In the genomic region with DNA sequence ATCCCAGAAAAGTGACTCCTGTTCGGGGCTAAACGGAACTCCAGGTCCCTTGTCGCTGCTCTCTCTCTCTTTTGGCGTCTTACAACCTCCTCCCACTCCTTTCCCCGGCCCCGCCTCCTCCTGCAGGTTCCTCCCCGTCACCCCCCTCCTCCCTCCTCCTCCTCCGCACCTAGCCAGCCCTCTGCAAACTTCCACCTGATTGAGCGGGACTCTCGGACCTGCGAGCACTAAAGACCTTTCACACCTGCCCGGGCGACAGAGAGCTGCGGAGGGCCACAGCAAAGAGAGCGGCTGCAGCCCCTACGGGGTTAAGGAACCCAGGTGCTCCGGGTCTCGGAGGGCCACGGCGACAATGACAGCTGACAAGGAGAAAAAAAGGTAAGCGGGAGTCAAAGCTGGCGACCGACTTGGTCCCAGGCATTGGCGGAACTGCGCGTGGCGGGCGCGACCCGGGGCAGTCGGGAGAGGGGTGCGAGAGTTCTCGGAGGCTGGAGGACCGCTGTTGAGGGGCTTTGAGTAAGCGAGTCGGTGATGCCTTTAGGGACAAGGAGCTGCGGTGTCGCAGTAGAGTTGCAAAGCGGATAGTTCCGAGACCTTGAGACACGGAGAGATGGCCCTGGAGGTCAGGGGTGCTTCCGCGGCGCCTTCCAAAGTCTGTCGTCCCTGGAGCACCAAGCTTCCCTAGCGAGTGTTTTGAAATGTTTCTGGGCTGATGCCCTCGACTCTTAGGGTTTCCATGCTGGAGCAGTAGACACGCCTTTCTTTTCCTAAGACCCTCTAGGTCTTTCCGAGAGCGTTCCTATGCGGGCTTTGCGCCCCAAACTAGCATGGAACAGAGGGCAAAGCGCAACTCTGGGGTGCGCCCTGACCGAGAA, we compare ENCODE assay signal across 8 mouse cellular contexts. TPM values are rescaled to one million over a fixed set of nuclear protein-coding genes. Genes with fewer than 3 reads are reported as not detected.
A peak's percentile ranks its signal among the peaks of the same experiment; 100 is the strongest.
DNase-seq lines count a peak whose midpoint lies in the region; ATAC-seq and TF ChIP-seq lines count a peak whose summit lies in the region.

No protein-coding gene starts in this region.

- intact Hi-C loops in gastrocnemius, postnatal 14 days (cut with DNase I; ENCODE audit: low total_unique reads), result loop anchor here (10.0 kb wide), 1 partner anchor 51 kb away; no protein-coding TSS in a partner anchor

- H3K4me2 ChIP-seq in liver, embryonic 14.5 days (ENCODE audit: low read depth), result peak overlapping the region; percentile 57

- peak; percentile 81 for DNase-seq in adrenal gland, postnatal 10 days
- DNase-seq in gastrocnemius, postnatal 14 days, result peak; percentile 72
- peak; percentile 84 for DNase-seq in induced T-regulatory cell, adult 2 months (ENCODE audit: low read depth)
- no peak for DNase-seq in liver, embryonic 14.5 days (ENCODE audit: low read depth in 3 of 3, low spot score in 3 of 3)
- peak; percentile 8 to 12 for DNase-seq in natural killer cell, adult 2 months (ENCODE audit: low spot score in 2 of 2)
- peak; percentile 75 for DNase-seq in thymus, adult 2 months
- DNase-seq in left cerebral cortex, adult 11 months (ENCODE audit: low spot score), result no peak

- H3K4me1 ChIP-seq in E14TG2a.4 (replicated peaks; ENCODE audit: low read depth, low read length), result peaks cover 80% of the 10 kb centered on the region
- H3K4me1 ChIP-seq in liver, embryonic 14.5 days (replicated peaks; ENCODE audit: control insufficient read depth in 2 of 2, insufficient read depth in 2 of 2, low read length in 1 of 2), result peaks cover 0 to 4% of the 10 kb centered on the region in 2 experiments; a peak in 1 of 4 replicates
- H3K4me1 ChIP-seq in thymus, adult 2 months (replicated peaks; ENCODE audit: control insufficient read depth, insufficient read depth, low read length), result peaks cover 20% of the 10 kb centered on the region

- ATAC-seq in liver, embryonic 14.5 days (ENCODE audit: insufficient read depth), result peak; percentile 45; the same call in 1 of the 2 replicates

- H3K27me3 ChIP-seq in E14TG2a.4 (ENCODE audit: insufficient read depth, low read length), result peaks cover 27% of the 10 kb centered on the region
- H3K27me3 ChIP-seq in liver, embryonic 14.5 days (ENCODE audit: control insufficient read depth, insufficient read depth, low read length), result peaks cover 47% of the 10 kb centered on the region
- H3K27me3 ChIP-seq in thymus, adult 2 months (ENCODE audit: control insufficient read depth, insufficient read depth, low read length), result peaks cover 10% of the 10 kb centered on the region

- 0 out of 2 replicates have a peak, but pooled peaks cover 8% of the 10 kb centered on the region for H3K36me3 ChIP-seq in E14TG2a.4 (ENCODE audit: insufficient read depth, low read length)
- no peaks in the 10 kb centered on the region for H3K36me3 ChIP-seq in liver, embryonic 14.5 days (replicated peaks; ENCODE audit: control insufficient read depth, insufficient read depth, low read depth)
- no peaks in the 10 kb centered on the region for H3K36me3 ChIP-seq in thymus, adult 2 months (ENCODE audit: control insufficient read depth, insufficient read depth, low read length)

- under 1% methylated on average over 55 of the region's 55 CpGs for WGBS in liver, embryonic 14.5 days (ENCODE audit: insufficient replicate concordance)
- 2% methylated on average over 55 of the region's 55 CpGs for whole genome bisulfite sequencing in thymus, adult 2 months

- no peak overlapping the region for H3K27ac ChIP-seq in liver, embryonic 14.5 days
- no peak overlapping the region for H3K27ac ChIP-seq in thymus, adult 2 months (ENCODE audit: control insufficient read depth, insufficient read depth, low read length)

- H3K4me3 ChIP-seq in E14TG2a.4 (replicated peaks; ENCODE audit: low read length), result peak overlapping the region; percentile 86
- H3K4me3 ChIP-seq in liver, embryonic 14.5 days (ENCODE audit: insufficient read depth in 1 of 2, low read depth in 2 of 2, low read length in 2 of 2), result peak overlapping the region; percentile 49 to 52
- H3K4me3 ChIP-seq in thymus, adult 2 months (ENCODE audit: control insufficient read depth, insufficient read depth, low read length), result peak overlapping the region; percentile 57

- no peak for TF ChIP-seq CTCF in E14TG2a.4 (conservative IDR thresholded peaks at IDR 0.05; ENCODE audit: low read length)
- no peak for TF ChIP-seq CTCF in liver, embryonic 14.5 days (IDR thresholded peaks at IDR 0.05; ENCODE audit: low read depth)
- TF ChIP-seq CTCF in thymus, adult 2 months (IDR thresholded peaks at IDR 0.05; ENCODE audit: borderline replicate concordance, control insufficient read depth, extremely low read depth, insufficient read depth, low read length, poor library complexity), result no peak

- H3K9me3 ChIP-seq in E14TG2a.4 (ENCODE audit: low read length), result no peaks in the 10 kb centered on the region
- no peaks in the 10 kb centered on the region for H3K9me3 ChIP-seq in liver, embryonic 14.5 days (ENCODE audit: control insufficient read depth, low read length)

- no peak for TF ChIP-seq EP300 in liver, embryonic 14.5 days (IDR thresholded peaks at IDR 0.05; ENCODE audit: low read depth)

- TF ChIP-seq POLR2A in thymus, adult 2 months (IDR thresholded peaks at IDR 0.05; ENCODE audit: control insufficient read depth, extremely low read depth, insufficient read depth, low read length, poor library complexity), result 0 out of 2 replicates have a peak, but pooled peaks have one; percentile 18

- no peak overlapping the region for H3K9ac ChIP-seq in liver, embryonic 14.5 days (replicated peaks)

RNA-seq across cellular contexts. Expression of gene Epas1, which starts 0.7 kb away (rescaled TPM):
- 100 to 1,000 TPM; 178 to 213 TPM for total RNA-seq in adrenal gland, postnatal 10 days (2021)
- total RNA-seq in gastrocnemius, postnatal 14 days (2021), result 100 to 1,000 TPM in 1 of 2 experiments, 10 to 100 TPM in 1; 91.8 to 114 TPM
- 3.0 TPM in 2 replicates for polyA plus RNA-seq in liver, embryonic 14.5 days (2012; rRNA removed)
- 3.4 and 5.0 TPM in 2 replicates for polyA plus RNA-seq in liver, embryonic 14.5 days (2014; fragmentation: Nextera tagmentation; extraction: Ambion mirVana)
- polyA plus RNA-seq in thymus, adult 2 months (2012; rRNA removed), result 16.6 and 18.9 TPM in 2 replicates

Comparison
In these comparisons a context has a peak if more than half of its experiments do, and no peak if none do; other contexts are left out.
1. DNase-seq: peak in adrenal gland, postnatal 10 days (single experiment), gastrocnemius, postnatal 14 days (single experiment), induced T-regulatory cell, adult 2 months (single experiment), natural killer cell, adult 2 months (2 of 2) and thymus, adult 2 months (single experiment); none in liver, embryonic 14.5 days (0 of 3) and left cerebral cortex, adult 11 months (single experiment).
2. Peak in every context shown above with its lines, with median percentiles within 50 percentile points of each other: H3K4me3 ChIP-seq.